Mouse (Mus musculus) kidney, adult 2 months (tissue): ENCODE data around the gene Acot1.

Source experiments
- CTCF ChIP-seq: fragments of 200-500 bp; conservative IDR thresholded peaks from 2 replicates; pipeline ENCODE4 v1.5.1; 2011; ENCODE audit warnings: low read depth, mild to moderate bottlenecking, control low read depth, low read length, moderate library complexity, mixed read lengths; ENCODE audit not compliant: insufficient read depth, insufficient read length
- POLR2A ChIP-seq: fragments of 200-500 bp; IDR thresholded peaks from one replicate; pipeline ENCODE4 v1.6.1; 2011; ENCODE audit warnings: low read depth, low read length, control low read depth

GRCm38 (mm10) chr12:84008729-84009128 lies 561 bp upstream of the Acot1 start:
- no peak for TF ChIP-seq POLR2A
- no peak for TF ChIP-seq CTCF
